Mouse (Mus musculus) heart, embryonic 10.5 days (tissue): ENCODE measurements at regions not wholly inside any gene's neighbourhood (a gene's known extent, or its start where the extent isn't known, plus 50 kb on each side); places are given as distances from the start of the nearest gene placed in this dataset.

Experiments used
- DNase-seq: peaks from one replicate; pipeline ENCODE4 v3.0.0-alpha.2; 2017; ENCODE audit warnings: low spot score
- H3K27ac ChIP-seq: fragments of 300-500 bp; sonication (generic); 2 replicates; pipeline ENCODE4 v1.5.1; 2016; ENCODE audit warnings: mild to moderate bottlenecking
- H3K27me3 ChIP-seq: fragments of 300-500 bp; sonication (generic); 2 replicates; pipeline ENCODE4 v1.6.1; 2016; ENCODE audit warnings: mild to moderate bottlenecking; ENCODE audit not compliant: poor library complexity, insufficient read depth, severe bottlenecking
- H3K36me3 ChIP-seq: fragments of 300-500 bp; sonication (generic); 2 replicates; pipeline ENCODE4 v1.6.1; 2016; ENCODE audit warnings: mild to moderate bottlenecking, moderate library complexity
- H3K4me1 ChIP-seq: fragments of 300-500 bp; sonication (generic); 2 replicates; pipeline ENCODE4 v1.6.1; 2016; ENCODE audit warnings: mild to moderate bottlenecking
- H3K4me3 ChIP-seq: fragments of 300-500 bp; sonication (generic); 2 replicates; pipeline ENCODE4 v1.5.1; 2016; ENCODE audit warnings: mild to moderate bottlenecking, moderate library complexity
- H3K9me3 ChIP-seq: fragments of 300-500 bp; sonication (generic); 2 replicates; pipeline ENCODE4 v1.6.1; 2016; ENCODE audit warnings: mild to moderate bottlenecking, moderate library complexity
- WGBS: fragments of 180-500 bp; shearing (Covaris S2); methylation state at CpG from one replicate; pipeline ENCODE4 v1.1.7; 2016; 5-methylcytosine and 5-hydroxymethylcytosine counted together

DNA sequence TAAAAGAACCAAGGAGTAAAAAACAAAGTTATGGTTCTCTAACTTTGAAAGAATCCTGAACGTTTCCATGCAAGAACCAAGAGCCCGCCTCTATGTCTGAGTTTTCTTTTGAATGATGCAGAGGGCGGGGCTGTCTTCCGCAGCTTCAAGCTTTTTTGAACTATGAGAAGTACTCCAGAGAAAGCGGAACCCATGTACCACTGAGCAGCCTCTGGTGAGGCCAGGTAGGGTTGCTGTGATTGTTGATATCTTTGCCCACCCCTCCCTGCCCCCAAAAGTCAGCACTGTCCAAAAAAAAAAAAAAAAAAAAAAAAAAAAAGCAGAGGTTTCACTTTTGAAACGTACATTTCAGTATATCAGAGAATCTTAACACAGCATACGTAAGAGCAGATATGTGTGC is 161.2 kb upstream of the Spdye4c start:
- Histone ChIP-seq H3K4me1 (peaks cover 43% of the 10 kb centered on the region), H3K36me3 (no peaks in the 10 kb centered on the region), H3K4me3 (no peak overlapping the region), H3K27ac (peak overlapping the region; percentile 72; the same call in 1 of the 2 replicates), H3K9me3 (no peaks in the 10 kb centered on the region), H3K27me3 (no peaks in the 10 kb centered on the region)
- WGBS: 69% methylated on average over 7 of the region's 7 CpGs
- no peak for DNase-seq

GRCm38 (mm10) chr2:128430776-128431291 is 160.2 kb upstream of the Spdye4c start:
- DNase-seq: no peak
- no peaks in the 10 kb centered on the region for H3K9me3 ChIP-seq
- H3K4me3 ChIP-seq: no peak overlapping the region
- no peaks in the 10 kb centered on the region for H3K36me3 ChIP-seq
- 55% methylated on average over 9 of the region's 9 CpGs for WGBS
- H3K4me1 ChIP-seq: peaks cover 41% of the 10 kb centered on the region
- H3K27ac ChIP-seq: peak overlapping the region; percentile 31; the same call in 1 of the 2 replicates
- H3K27me3 ChIP-seq: no peaks in the 10 kb centered on the region

GRCm38 (mm10) chr2:128431751-128432150 is 159.3 kb upstream of the Spdye4c start:
- WGBS: 89% methylated on average over 4 of the region's 4 CpGs
- no peak overlapping the region for H3K27ac ChIP-seq
- peaks cover 40% of the 10 kb centered on the region for H3K4me1 ChIP-seq
- H3K27me3 ChIP-seq: no peaks in the 10 kb centered on the region
- no peak for DNase-seq
- H3K9me3 ChIP-seq: no peaks in the 10 kb centered on the region
- no peaks in the 10 kb centered on the region for H3K36me3 ChIP-seq
- H3K4me3 ChIP-seq: no peak overlapping the region

GRCm38 (mm10) chr2:128432741-128433140 is 158.3 kb upstream of the Spdye4c start:
- H3K27me3 ChIP-seq: no peaks in the 10 kb centered on the region
- no peaks in the 10 kb centered on the region for H3K36me3 ChIP-seq
- WGBS: 80% methylated on average over 3 of the region's 3 CpGs
- no peak overlapping the region for H3K27ac ChIP-seq
- no peak for DNase-seq
- no peaks in the 10 kb centered on the region for H3K9me3 ChIP-seq
- H3K4me3 ChIP-seq: no peak overlapping the region
- peaks cover 30% of the 10 kb centered on the region for H3K4me1 ChIP-seq

- Histone ChIP-seq H3K9me3 (no peaks in the 10 kb centered on the region), H3K27ac (no peak overlapping the region), H3K4me3 (no peak overlapping the region), H3K4me1 (peaks cover 21% of the 10 kb centered on the region), H3K27me3 (no peaks in the 10 kb centered on the region), H3K36me3 (no peaks in the 10 kb centered on the region)
- 77% methylated on average over 9 of the region's 9 CpGs for WGBS
- no peak for DNase-seq
These were observed 157.4 kb upstream of the Spdye4c start for GRCm38 (mm10) chr2:128433553-128434081.

DNA sequence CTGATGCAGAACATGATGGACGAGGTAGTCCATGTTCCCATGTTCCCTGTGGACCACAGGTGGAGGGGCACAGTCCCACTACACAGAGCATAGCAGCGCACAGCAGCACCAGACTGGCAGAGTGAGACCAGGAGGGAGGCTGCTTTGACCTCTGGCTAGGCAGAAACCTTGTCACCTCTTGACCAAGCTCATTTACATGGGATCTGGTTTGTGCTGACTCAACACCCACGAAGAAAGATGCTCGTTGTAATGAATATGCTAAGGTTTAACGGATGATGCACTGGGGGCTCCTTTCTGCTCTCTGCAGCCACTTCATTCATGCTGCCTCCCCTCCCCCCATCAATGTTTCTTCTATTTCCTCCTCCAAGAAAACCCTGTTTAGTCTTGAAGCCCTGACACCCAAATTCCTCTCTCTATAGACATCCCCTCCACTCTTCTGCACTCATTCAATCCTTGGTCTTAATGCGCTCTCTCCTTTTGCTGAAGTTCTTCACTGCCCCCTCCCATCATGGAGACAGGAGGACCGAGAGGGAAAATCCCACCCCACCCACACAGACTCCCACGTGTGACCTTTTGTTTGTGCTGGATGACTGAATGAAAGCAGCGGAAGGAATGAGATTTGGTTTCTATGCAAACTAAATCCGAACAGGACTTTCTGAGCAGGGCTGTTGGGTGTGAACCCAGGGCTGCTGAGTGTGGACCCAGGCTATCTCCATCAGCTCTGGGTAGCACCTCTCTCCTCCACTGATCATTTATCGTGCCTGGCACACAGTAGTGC is 156.6 kb upstream of the Spdye4c start:
- no peak for DNase-seq
- WGBS: 68% methylated on average over 11 of the region's 11 CpGs
- peak overlapping the region; percentile 19; the same call in 1 of the 2 replicates for H3K27ac ChIP-seq

GRCm38 (mm10) chr2:128436378-128436777 is 154.6 kb upstream of the Spdye4c start:
- H3K4me1 ChIP-seq: peaks cover 8% of the 10 kb centered on the region; the same call in 1 of the 2 replicates
- DNase-seq: no peak
- 94% methylated on average over 3 of the region's 3 CpGs for WGBS
- H3K4me3 ChIP-seq: no peak overlapping the region
- no peak overlapping the region for H3K27ac ChIP-seq
- no peaks in the 10 kb centered on the region for H3K27me3 ChIP-seq
- H3K9me3 ChIP-seq: no peaks in the 10 kb centered on the region
- H3K36me3 ChIP-seq: no peaks in the 10 kb centered on the region

More for the DNA sequence above, 156.6 kb upstream of the Spdye4c start:
- Histone ChIP-seq H3K4me1 (peaks cover 15% of the 10 kb centered on the region; the same call in 1 of the 2 replicates), H3K9me3 (no peaks in the 10 kb centered on the region), H3K27me3 (no peaks in the 10 kb centered on the region), H3K36me3 (no peaks in the 10 kb centered on the region), H3K4me3 (no peak overlapping the region)

GRCm38 (mm10) chr2:128437698-128438097 is 153.3 kb upstream of the Spdye4c start:
- H3K27me3 ChIP-seq: no peaks in the 10 kb centered on the region

DNA sequence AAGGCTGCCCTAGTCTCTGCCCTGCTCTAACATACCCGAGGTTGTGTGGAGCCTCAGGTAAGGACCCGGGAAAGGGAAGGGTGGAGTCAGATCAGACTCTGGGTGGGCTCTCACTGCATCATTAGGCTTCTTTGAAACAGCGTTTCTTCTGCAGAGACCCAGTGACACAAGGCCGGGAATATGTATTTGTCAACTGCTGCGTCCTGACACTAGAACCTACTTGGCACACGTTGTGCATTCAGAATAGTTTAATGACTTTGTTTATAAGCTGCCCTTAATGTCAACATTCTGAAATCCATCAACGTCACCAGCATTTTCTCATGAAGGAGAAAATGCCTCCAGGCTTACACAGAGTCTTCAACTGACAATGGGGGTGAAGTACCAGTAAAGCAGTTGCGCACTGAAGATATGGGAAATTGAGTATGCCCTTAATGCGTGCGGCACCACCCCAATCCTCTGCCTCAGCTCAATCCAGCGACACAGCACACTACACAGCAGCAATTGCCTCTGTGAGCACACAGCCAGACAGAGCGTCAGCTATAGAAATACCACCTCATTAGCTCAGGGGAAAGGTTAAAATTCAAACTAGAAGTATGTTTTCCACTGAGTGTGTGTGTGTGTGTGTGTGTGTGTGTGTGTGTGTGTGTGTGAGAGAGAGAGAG is 152.7 kb upstream of the Spdye4c start:
- no peak overlapping the region for H3K4me3 ChIP-seq
- no peaks in the 10 kb centered on the region for H3K9me3 ChIP-seq
- WGBS: 69% methylated on average over 12 of the region's 12 CpGs
- peak overlapping the region; percentile 49; the same call in 1 of the 2 replicates for H3K27ac ChIP-seq
- DNase-seq: no peak
- 0 out of 2 replicates have a peak, but pooled peaks cover 7% of the 10 kb centered on the region for H3K4me1 ChIP-seq
- H3K27me3 ChIP-seq: no peaks in the 10 kb centered on the region
- no peaks in the 10 kb centered on the region for H3K36me3 ChIP-seq

More at GRCm38 (mm10) chr2:128437698-128438097, 153.3 kb upstream of the Spdye4c start:
- Histone ChIP-seq H3K9me3 (no peaks in the 10 kb centered on the region), H3K27ac (peak overlapping the region; percentile 49; the same call in 1 of the 2 replicates), H3K4me3 (no peak overlapping the region), H3K4me1 (0 out of 2 replicates have a peak, but pooled peaks cover 7% of the 10 kb centered on the region), H3K36me3 (no peaks in the 10 kb centered on the region)
- WGBS: 52% methylated on average over 7 of the region's 7 CpGs
- no peak for DNase-seq

GRCm38 (mm10) chr2:128438897-128439296 is 152.1 kb upstream of the Spdye4c start:
- DNase-seq: no peak
- Histone ChIP-seq H3K9me3 (no peaks in the 10 kb centered on the region), H3K36me3 (no peaks in the 10 kb centered on the region), H3K27ac (no peak overlapping the region), H3K4me3 (no peak overlapping the region), H3K27me3 (no peaks in the 10 kb centered on the region), H3K4me1 (0 out of 2 replicates have a peak, but pooled peaks cover 7% of the 10 kb centered on the region)
- 72% methylated on average over 2 of the region's 2 CpGs for WGBS

DNA sequence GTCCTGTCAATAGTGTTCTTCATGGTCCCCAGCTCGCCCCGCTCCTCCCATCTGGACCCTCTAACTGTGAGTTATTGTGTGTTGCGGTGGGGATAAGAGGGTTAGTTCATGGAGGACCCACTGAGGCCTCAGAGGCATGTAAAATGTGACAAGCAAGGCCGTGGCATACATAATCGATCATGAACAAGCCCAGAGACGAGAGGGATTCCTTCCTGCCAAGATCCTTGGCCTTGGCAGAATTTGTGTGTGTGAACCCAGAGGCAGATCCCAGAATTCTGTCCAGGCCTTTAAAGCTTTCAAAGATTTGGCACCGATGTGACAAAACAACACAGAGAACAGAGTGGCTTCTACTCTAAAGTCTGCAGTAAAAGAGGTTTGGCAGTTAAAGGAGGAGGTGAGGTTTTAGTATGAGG is 146.4 kb upstream of the Spdye4c start:
- 89% methylated on average over 7 of the region's 7 CpGs for WGBS
- Histone ChIP-seq H3K36me3 (no peaks in the 10 kb centered on the region), H3K9me3 (no peaks in the 10 kb centered on the region), H3K27me3 (no peaks in the 10 kb centered on the region), H3K27ac (no peak overlapping the region), H3K4me3 (no peak overlapping the region), H3K4me1 (no peaks in the 10 kb centered on the region)
- no peak for DNase-seq

DNA sequence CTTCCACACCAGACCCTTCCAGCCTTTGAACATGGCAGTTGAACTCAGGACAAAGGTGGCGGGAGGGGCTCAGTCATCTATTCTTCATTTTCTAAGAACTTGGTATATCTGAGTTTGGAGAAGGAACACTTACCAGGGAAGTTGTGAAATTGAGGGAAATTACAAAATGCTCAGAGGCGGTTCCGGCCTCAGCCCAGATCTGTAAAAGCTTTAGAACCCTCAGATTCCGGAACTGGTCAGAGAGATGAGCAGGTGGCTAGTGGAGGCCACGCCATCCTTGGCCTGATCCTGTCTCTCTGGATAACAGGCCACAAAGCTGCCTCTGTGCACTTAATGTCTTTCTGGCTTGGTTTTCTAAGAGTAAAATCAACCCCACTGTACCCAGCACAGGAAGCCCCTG is 145.6 kb upstream of the Spdye4c start:
- H3K4me3 ChIP-seq: no peak overlapping the region
- no peaks in the 10 kb centered on the region for H3K9me3 ChIP-seq
- DNase-seq: no peak
- WGBS: 87% methylated on average over 5 of the region's 5 CpGs
- H3K36me3 ChIP-seq: no peaks in the 10 kb centered on the region
- no peak overlapping the region for H3K27ac ChIP-seq
- no peaks in the 10 kb centered on the region for H3K27me3 ChIP-seq
- H3K4me1 ChIP-seq: no peaks in the 10 kb centered on the region

DNA sequence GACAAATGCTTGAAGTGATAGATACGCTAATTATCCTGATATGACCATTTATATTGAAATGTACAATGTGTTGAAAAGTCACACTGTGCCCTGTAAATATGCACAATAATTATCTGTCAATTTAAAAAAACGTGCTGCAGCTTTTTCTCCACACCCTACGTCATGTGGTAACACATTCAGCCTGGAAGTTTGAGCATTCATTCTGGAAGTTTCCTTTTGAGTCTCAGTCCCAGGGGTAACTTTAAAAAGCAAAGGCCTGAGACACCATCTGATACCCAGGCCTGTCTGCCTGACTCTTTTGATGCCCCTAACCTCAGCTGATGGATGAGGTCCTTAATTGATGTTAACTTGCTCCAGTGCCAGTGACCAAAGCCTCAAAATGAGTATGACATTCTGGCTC is 141.7 kb upstream of the Spdye4c start:
- DNase-seq: no peak
- Histone ChIP-seq H3K4me1 (no peaks in the 10 kb centered on the region), H3K9me3 (no peaks in the 10 kb centered on the region), H3K36me3 (no peaks in the 10 kb centered on the region), H3K27me3 (no peaks in the 10 kb centered on the region), H3K4me3 (no peak overlapping the region), H3K27ac (no peak overlapping the region)
- 73% methylated on average over 3 of the region's 3 CpGs for WGBS
